Mouse (Mus musculus) lung, embryonic 15.5 days (tissue): ENCODE measurements around the gene Ulk3. TPM values are rescaled to one million over a fixed set of nuclear protein-coding genes. Genes with fewer than 3 reads are reported as not detected.

Experiments
- ATAC-seq: fragments of 200-750 bp; cut with Nextera tagmentation; 2 replicates; pipeline ENCODE4 v1.8.0; 2017; ENCODE audit warnings: moderate number of reproducible peaks, borderline replicate concordance; ENCODE audit not compliant: low FRiP score, low TSS enrichment; ENCODE audit errors: extremely low read depth
- H3K27ac ChIP-seq: fragments of 300-500 bp; sonication (generic); 2 replicates; pipeline ENCODE4 v1.5.1; 2015; ENCODE audit warnings: moderate library complexity, mild to moderate bottlenecking, inconsistent platforms
- H3K27me3 ChIP-seq: fragments of 300-500 bp; sonication (generic); 2 replicates; pipeline ENCODE4 v1.6.1; 2015; ENCODE audit warnings: inconsistent platforms
- H3K36me3 ChIP-seq: fragments of 300-500 bp; sonication (generic); 2 replicates; pipeline ENCODE4 v1.6.1; 2015; ENCODE audit warnings: inconsistent platforms
- H3K4me1 ChIP-seq: fragments of 300-500 bp; sonication (generic); 2 replicates; pipeline ENCODE4 v1.6.1; 2015; ENCODE audit warnings: inconsistent platforms
- H3K4me2 ChIP-seq: fragments of 300-500 bp; sonication (generic); 2 replicates; pipeline ENCODE4 v1.6.1; 2015; ENCODE audit warnings: inconsistent platforms, mild to moderate bottlenecking, moderate library complexity
- H3K4me3 ChIP-seq: fragments of 300-500 bp; sonication (generic); 2 replicates; pipeline ENCODE4 v1.5.1; 2015; ENCODE audit warnings: mild to moderate bottlenecking, inconsistent platforms
- H3K9ac ChIP-seq: fragments of 300-500 bp; sonication (generic); 2 replicates; pipeline ENCODE4 v1.6.1; 2015; ENCODE audit warnings: inconsistent platforms
- H3K9me3 ChIP-seq: fragments of 300-500 bp; sonication (generic); 2 replicates; pipeline ENCODE4 v1.6.1; 2016; ENCODE audit warnings: inconsistent platforms
- WGBS: fragments of 180-500 bp; shearing (Covaris S2); methylation state at CpG from one replicate; pipeline ENCODE4 v1.1.7; 2015; 5-methylcytosine and 5-hydroxymethylcytosine counted together
- polyA plus RNA-seq: library from polyadenylated mRNA; unstranded; fragments of >200 nt; fragmentation: Nextera tagmentation; extraction: Ambion mirVana; gene quantifications from 2 replicates; pipeline ENCODE4 v1.2.1, GENCODE M21; 2015

The Ulk3 gene
- polyA plus RNA-seq, 1 experiment from 2014 or later: 16.0 TPM

- Histone ChIP-seq H3K4me3 (no peak overlapping the region), H3K4me1 (peaks cover 7% of the 10 kb centered on the region), H3K4me2 (no peak overlapping the region), H3K27ac (no peak overlapping the region), H3K27me3 (peaks cover 13% of the 10 kb centered on the region; the same call in 1 of the 2 replicates), H3K9me3 (no peaks in the 10 kb centered on the region), H3K36me3 (no peaks in the 10 kb centered on the region), H3K9ac (no peak overlapping the region)
- WGBS: 37% methylated on average over 8 of the region's 8 CpGs
- no peak for ATAC-seq
Observed at GRCm38 (mm10) chr9:57602098-57602497, 12.8 kb downstream of the Ulk3 start.

DNA sequence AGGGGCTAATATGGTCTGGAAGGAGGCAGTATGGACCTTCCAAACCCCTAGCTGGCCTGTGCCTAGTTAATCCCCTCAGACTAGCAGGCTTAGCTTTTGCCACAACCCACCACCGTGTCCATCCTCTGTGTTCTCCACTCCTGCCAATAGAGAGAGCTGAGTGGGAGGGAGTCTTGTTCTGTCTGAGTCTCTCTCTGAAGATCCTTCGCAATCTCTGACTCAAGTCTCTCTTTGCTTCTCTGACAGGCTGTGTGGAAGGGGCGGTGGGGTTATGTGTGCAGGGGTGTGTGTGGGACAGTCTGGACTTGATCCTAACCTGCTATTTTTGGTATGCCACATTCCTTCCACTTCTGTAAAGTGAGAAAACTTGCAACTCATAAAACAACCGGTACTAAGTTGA, 15.6 kb downstream of the Ulk3 start:
- H3K9me3 ChIP-seq: no peaks in the 10 kb centered on the region
- WGBS: 65% methylated on average over 4 of the region's 4 CpGs
- no peak overlapping the region for H3K4me3 ChIP-seq
- H3K27me3 ChIP-seq: peaks cover 13% of the 10 kb centered on the region; the same call in 1 of the 2 replicates
- no peaks in the 10 kb centered on the region for H3K36me3 ChIP-seq
- ATAC-seq: no peak
- H3K27ac ChIP-seq: no peak overlapping the region
- no peak overlapping the region for H3K9ac ChIP-seq
- no peak overlapping the region for H3K4me2 ChIP-seq
- H3K4me1 ChIP-seq: peaks cover 7% of the 10 kb centered on the region

DNA sequence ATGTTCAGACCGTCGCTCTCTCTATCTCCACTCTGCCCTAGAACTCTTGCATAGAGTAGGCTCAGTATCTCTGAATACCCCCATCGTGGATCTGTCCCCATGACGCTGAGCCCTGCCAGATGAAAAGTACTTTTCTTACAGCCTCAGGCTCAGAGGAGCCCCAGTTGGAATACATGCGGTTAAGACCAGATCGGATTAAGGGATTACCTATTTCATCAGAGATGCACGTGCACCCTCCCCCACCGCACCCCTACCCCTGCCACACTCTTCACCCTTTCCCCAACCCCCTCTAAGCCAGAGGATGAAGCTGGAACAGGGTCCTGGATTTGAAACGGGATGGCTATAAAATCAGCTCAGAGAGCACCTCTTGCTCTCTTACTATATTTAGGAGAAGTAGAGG, 16.3 kb downstream of the Ulk3 start:
- no peaks in the 10 kb centered on the region for H3K36me3 ChIP-seq
- H3K27ac ChIP-seq: no peak overlapping the region
- no peak overlapping the region for H3K4me2 ChIP-seq
- no peak overlapping the region for H3K9ac ChIP-seq
- H3K4me3 ChIP-seq: no peak overlapping the region
- ATAC-seq: no peak
- H3K9me3 ChIP-seq: no peaks in the 10 kb centered on the region
- H3K4me1 ChIP-seq: peaks cover 6% of the 10 kb centered on the region
- 15% methylated on average over 9 of the region's 9 CpGs for WGBS
- peaks cover 13% of the 10 kb centered on the region; the same call in 1 of the 2 replicates for H3K27me3 ChIP-seq

DNA sequence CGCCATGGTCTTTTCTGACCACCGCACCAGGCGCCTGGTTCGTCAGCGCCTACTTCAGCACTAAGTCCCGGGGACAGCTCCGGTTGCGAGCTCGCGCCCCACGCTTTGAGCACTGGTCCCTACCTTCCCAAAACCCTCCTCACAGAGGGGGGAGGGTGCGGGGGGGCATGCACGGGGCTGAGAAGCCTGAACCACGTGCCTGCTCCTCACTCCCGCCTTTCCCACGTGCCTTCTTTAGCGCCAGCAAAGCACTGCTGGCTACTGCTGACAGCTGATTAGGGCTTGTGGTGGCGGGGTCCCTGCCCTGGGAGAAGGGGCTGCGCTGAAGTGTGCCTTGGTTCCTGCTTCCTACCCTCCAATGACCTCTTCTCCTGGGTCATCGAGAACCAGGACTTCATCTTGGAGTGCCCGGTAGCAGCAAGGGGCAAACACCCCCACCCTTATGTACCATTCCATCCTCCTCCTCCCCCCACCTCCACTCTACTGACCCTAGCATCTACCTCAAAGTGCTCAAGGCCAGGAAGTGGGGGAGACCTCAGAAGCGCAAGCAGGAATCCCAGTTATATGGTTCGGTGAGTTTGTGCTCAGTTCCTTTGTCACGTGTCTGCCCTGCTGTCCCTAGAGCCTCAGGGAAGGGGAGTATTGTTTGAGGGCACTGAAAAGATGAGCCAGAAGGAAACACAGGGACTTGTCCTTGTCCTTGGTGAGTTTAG, 17.0 kb downstream of the Ulk3 start, which contains the start of gene Cplx3:
Cplx3 (minus strand) TSS at position 143 of the 713 bp plus-strand sequence.
- H3K27me3 ChIP-seq: peaks cover 13% of the 10 kb centered on the region; the same call in 1 of the 2 replicates
- H3K4me1 ChIP-seq: no peaks in the 10 kb centered on the region
- H3K4me2 ChIP-seq: no peak within 1 kb of the TSS
- ATAC-seq: no peak
- no peaks in the 10 kb centered on the region for H3K36me3 ChIP-seq
- H3K9ac ChIP-seq: no peak within 1 kb of the TSS
- no peaks in the 10 kb centered on the region for H3K9me3 ChIP-seq
- H3K4me3 ChIP-seq: no peak within 1 kb of the TSS
- no peak within 1 kb of the TSS for H3K27ac ChIP-seq
- WGBS: 8% methylated on average over 24 of the region's 24 CpGs

DNA sequence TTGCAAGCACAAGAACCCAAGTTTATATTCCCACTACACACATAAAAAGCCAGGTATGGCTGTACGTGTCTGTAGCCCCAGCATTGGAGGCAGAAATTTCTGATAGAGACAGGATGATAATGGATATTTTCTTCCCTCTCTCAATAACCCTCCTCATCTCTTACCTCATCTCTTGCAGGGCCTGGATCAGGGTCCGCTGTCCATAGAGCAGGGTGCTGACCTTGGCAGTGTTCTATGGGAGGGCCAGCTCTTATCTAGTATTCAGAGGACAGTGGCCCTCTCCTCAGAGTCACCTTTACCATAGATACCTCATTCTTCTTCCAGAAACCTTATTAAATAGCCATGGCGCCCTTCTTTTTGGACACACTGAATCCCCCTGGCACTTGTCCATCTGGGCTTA, 20.6 kb downstream of the Ulk3 start:
- Histone ChIP-seq H3K4me3 (no peak overlapping the region), H3K27me3 (peaks cover 13% of the 10 kb centered on the region; the same call in 1 of the 2 replicates), H3K9ac (no peak overlapping the region), H3K4me2 (no peak overlapping the region), H3K36me3 (no peaks in the 10 kb centered on the region), H3K9me3 (no peaks in the 10 kb centered on the region), H3K4me1 (no peaks in the 10 kb centered on the region), H3K27ac (no peak overlapping the region)
- 35% methylated on average over 3 of the region's 3 CpGs for WGBS
- ATAC-seq: no peak

- Histone ChIP-seq H3K9ac (no peak overlapping the region), H3K36me3 (no peaks in the 10 kb centered on the region), H3K9me3 (no peaks in the 10 kb centered on the region), H3K4me3 (no peak overlapping the region), H3K27ac (no peak overlapping the region), H3K27me3 (peaks cover 13% of the 10 kb centered on the region; the same call in 1 of the 2 replicates), H3K4me1 (no peaks in the 10 kb centered on the region), H3K4me2 (no peak overlapping the region)
- WGBS: 47% methylated on average over 3 of the region's 3 CpGs
- no peak for ATAC-seq
Observed at GRCm38 (mm10) chr9:57610359-57610826, 21.1 kb downstream of the Ulk3 start.

GRCm38 (mm10) chr9:57612587-57612986, 23.3 kb downstream of the Ulk3 start:
- no peak for ATAC-seq
- H3K27me3 ChIP-seq: no peaks in the 10 kb centered on the region
- H3K9me3 ChIP-seq: no peaks in the 10 kb centered on the region
- 57% methylated on average over 7 of the region's 7 CpGs for WGBS
- no peaks in the 10 kb centered on the region for H3K36me3 ChIP-seq
- no peaks in the 10 kb centered on the region for H3K4me1 ChIP-seq
- H3K27ac ChIP-seq: no peak overlapping the region
- H3K4me3 ChIP-seq: no peak overlapping the region
- no peak overlapping the region for H3K4me2 ChIP-seq
- no peak overlapping the region for H3K9ac ChIP-seq

- Histone ChIP-seq H3K4me1 (no peaks in the 10 kb centered on the region), H3K36me3 (no peaks in the 10 kb centered on the region), H3K9me3 (no peaks in the 10 kb centered on the region), H3K4me3 (no peak overlapping the region), H3K27me3 (no peaks in the 10 kb centered on the region), H3K27ac (no peak overlapping the region), H3K9ac (no peak overlapping the region), H3K4me2 (no peak overlapping the region)
- WGBS: 61% methylated on average over 7 of the region's 7 CpGs
- no peak for ATAC-seq
Observed at GRCm38 (mm10) chr9:57613975-57614374, 24.7 kb downstream of the Ulk3 start.

DNA sequence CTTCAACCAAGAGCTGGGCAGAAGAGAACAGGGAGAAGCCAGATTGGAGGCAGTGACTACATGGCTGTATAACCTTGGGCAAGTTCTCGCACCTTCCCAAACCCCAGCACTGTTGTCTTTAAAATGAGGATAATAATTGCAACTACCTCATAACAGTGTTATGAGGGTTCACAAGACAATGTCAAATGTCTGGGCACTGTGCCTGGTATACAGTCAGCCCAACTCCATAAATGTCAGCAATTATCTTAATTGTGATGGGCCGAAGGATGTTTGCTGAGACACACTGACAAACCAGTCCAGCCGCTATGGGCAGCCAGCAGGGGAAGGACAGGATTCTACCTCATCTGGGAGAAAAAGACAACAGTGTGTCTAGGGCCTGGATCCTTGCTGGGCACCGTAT, 25.5 kb downstream of the Ulk3 start:
- Histone ChIP-seq H3K27ac (no peak overlapping the region), H3K4me3 (no peak overlapping the region), H3K4me2 (no peak overlapping the region), H3K36me3 (no peaks in the 10 kb centered on the region), H3K9ac (no peak overlapping the region), H3K9me3 (no peaks in the 10 kb centered on the region), H3K27me3 (no peaks in the 10 kb centered on the region), H3K4me1 (no peaks in the 10 kb centered on the region)
- ATAC-seq: no peak
- WGBS: 64% methylated on average over 4 of the region's 4 CpGs

DNA sequence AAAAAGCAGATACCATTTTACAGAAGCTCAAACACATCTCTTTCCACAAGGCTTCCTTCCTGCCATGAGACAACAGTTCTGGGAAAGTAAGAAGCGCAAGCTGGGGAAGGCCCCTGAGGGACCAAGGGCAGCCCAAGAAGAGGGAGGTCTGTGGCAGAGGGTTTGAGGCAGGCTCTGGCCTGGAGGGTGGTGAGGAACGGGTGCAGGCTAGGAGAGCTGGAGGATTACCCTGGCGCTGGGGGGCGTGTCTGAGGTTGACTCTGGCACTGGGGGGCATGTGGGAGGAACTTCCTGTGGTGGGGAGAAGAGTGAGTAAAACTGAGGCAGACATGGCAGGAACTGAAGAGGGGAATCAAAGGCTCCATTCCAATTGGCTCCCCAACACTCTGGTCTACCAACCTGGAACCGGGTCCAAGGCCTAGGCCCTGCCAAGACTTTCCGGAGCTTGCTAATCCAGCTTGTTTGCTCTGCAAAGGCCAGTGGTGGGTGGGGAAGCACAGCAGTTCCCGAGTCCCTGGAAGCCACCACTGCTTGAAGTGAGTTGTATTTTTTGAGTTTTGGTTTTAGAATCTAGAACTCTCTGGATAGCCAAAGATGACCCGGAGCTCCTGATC, 28.4 kb downstream of the Ulk3 start:
- Histone ChIP-seq H3K9me3 (no peaks in the 10 kb centered on the region), H3K4me2 (no peak overlapping the region), H3K27me3 (no peaks in the 10 kb centered on the region), H3K27ac (no peak overlapping the region), H3K36me3 (no peaks in the 10 kb centered on the region), H3K9ac (no peak overlapping the region), H3K4me3 (no peak overlapping the region), H3K4me1 (no peaks in the 10 kb centered on the region)
- no peak for ATAC-seq
- WGBS: 65% methylated on average over 8 of the region's 8 CpGs

GRCm38 (mm10) chr9:57618854-57619253, 29.6 kb downstream of the Ulk3 start:
- ATAC-seq: no peak
- WGBS: 63% methylated on average over 8 of the region's 8 CpGs
- H3K4me2 ChIP-seq: no peak overlapping the region

DNA sequence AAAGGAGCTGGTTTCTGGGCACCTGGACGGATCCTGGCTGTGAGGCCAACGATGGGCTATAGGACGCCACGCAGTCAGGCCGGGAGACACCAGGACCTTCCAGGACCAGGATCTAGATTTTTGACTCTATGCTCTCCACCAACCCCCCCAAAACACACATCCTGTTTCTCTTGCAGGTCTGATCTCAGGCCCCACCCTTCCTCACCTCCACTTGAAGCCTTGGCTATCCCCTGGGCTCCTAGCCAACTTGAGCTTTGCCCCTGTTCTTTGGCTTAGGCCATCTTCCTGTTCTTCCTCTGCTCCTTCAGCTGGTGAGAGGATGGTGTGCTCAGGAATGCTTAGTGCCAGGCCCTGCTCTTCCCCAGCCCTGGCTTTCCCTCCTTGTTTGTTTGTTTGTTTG, 31.4 kb downstream of the Ulk3 start, which contains the start of gene Lman1l:
Lman1l (minus strand) TSS at position 101 of the 400 bp plus-strand sequence.
- no peak for ATAC-seq
- peaks cover 11% of the 10 kb centered on the region for H3K36me3 ChIP-seq

More at GRCm38 (mm10) chr9:57618854-57619253, 29.6 kb downstream of the Ulk3 start:
- H3K27me3 ChIP-seq: no peaks in the 10 kb centered on the region
- no peaks in the 10 kb centered on the region for H3K36me3 ChIP-seq
- no peak overlapping the region for H3K27ac ChIP-seq
- no peaks in the 10 kb centered on the region for H3K9me3 ChIP-seq
- H3K9ac ChIP-seq: no peak overlapping the region
- H3K4me1 ChIP-seq: no peaks in the 10 kb centered on the region
- H3K4me3 ChIP-seq: no peak overlapping the region

More for the DNA sequence above, 31.4 kb downstream of the Ulk3 start, which contains the start of gene Lman1l:
- WGBS: 92% methylated on average over 5 of the region's 5 CpGs
- Histone ChIP-seq H3K27ac (no peak within 1 kb of the TSS), H3K4me1 (no peaks in the 10 kb centered on the region), H3K27me3 (no peaks in the 10 kb centered on the region), H3K4me2 (no peak within 1 kb of the TSS), H3K9me3 (no peaks in the 10 kb centered on the region), H3K4me3 (no peak within 1 kb of the TSS), H3K9ac (no peak within 1 kb of the TSS)
